Mouse (Mus musculus): ENCODE measurements around the gene Fcamr. TPM values are rescaled to one million over a fixed set of nuclear protein-coding genes. Genes with fewer than 3 reads are reported as not detected.

Fcamr gene
- polyA plus RNA-seq, 1 experiment from 2014 or later, result 0.16 TPM

- Histone ChIP-seq H3K4me2 (ENCODE audit: low read length) (no peak overlapping the region), H3K27ac (ENCODE audit: low read depth) (no peak overlapping the region), H3K4me3 (ENCODE audit: low read depth, low read length) (no peak overlapping the region), H3K4me1 (replicated peaks; ENCODE audit: control insufficient read depth, insufficient read depth, low read length) (no peaks in the 10 kb centered on the region), H3K27me3 (replicated peaks; ENCODE audit: control insufficient read depth, insufficient read depth, low read length) (no peaks in the 10 kb centered on the region), H3K9ac (ENCODE audit: low read length) (no peak overlapping the region), H3K9me3 (ENCODE audit: control insufficient read depth, low read length) (no peaks in the 10 kb centered on the region), H3K36me3 (ENCODE audit: control insufficient read depth, insufficient read depth, low read length) (no peaks in the 10 kb centered on the region)
- 80% methylated on average over 9 of the region's 9 CpGs for WGBS
- no peak for ATAC-seq (replicated peaks; ENCODE audit: low FRiP score, low TSS enrichment, low read depth)
- no peak for DNase-seq (ENCODE audit: low spot score)
Measured at GRCm38 (mm10) chr1:130854819-130855218, 54.1 kb downstream of the Fcamr start.

DNA sequence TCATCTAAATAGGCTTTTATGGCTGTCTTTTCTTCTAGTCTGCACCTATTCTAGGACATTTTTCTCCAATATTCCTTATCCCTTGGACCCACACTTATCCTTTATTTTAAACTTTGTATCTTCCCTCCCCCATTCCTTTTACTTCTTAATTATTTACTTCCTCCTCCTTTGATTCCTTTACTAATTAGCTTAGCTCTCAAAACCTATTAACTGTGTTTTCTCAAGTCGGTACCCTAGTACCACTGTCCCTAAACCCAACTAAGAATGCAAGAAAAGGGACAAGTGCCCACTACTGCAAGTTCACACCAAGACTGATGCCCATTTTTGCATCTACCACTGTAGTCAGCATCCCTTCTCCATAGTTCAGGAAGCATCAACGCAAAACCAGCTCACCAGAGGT, 55.0 kb downstream of the Fcamr start:
- no peak for ATAC-seq (replicated peaks; ENCODE audit: low FRiP score, low TSS enrichment, low read depth)
- H3K27ac ChIP-seq (ENCODE audit: low read depth), result no peak overlapping the region
- H3K27me3 ChIP-seq (replicated peaks; ENCODE audit: control insufficient read depth, insufficient read depth, low read length), result no peaks in the 10 kb centered on the region
- H3K4me1 ChIP-seq (replicated peaks; ENCODE audit: control insufficient read depth, insufficient read depth, low read length), result no peaks in the 10 kb centered on the region
- DNase-seq (ENCODE audit: low spot score), result no peak
- H3K4me3 ChIP-seq (ENCODE audit: low read depth, low read length), result no peak overlapping the region
- H3K4me2 ChIP-seq (ENCODE audit: low read length), result no peak overlapping the region
- H3K9ac ChIP-seq (ENCODE audit: low read length), result no peak overlapping the region
- no peaks in the 10 kb centered on the region for H3K36me3 ChIP-seq (ENCODE audit: control insufficient read depth, insufficient read depth, low read length)
- 79% methylated on average over 2 of the region's 2 CpGs for WGBS
- H3K9me3 ChIP-seq (ENCODE audit: control insufficient read depth, low read length), result no peaks in the 10 kb centered on the region

DNA sequence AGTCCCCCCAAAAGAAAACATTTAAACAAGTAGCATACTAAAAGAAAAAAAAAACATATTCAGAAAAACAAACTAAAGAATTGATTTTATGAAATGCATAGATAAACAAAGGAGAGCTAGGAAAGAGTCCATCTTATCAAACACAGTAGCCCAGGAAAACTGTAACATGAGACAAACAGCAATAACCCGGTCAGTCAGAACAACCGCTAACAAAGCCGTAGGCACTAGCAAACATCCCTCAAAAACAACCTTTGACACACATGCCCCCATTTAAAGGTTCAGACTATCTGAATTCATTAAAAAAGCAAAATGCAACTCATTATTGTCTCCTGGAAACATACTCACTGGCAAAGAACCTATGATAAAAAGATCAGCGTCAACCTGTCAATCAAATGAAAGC, 56.8 kb downstream of the Fcamr start:
- WGBS, result 80% methylated on average over 4 of the region's 4 CpGs
- Histone ChIP-seq H3K4me2 (ENCODE audit: low read length) (no peak overlapping the region), H3K36me3 (ENCODE audit: control insufficient read depth, insufficient read depth, low read length) (no peaks in the 10 kb centered on the region), H3K9me3 (ENCODE audit: control insufficient read depth, low read length) (no peaks in the 10 kb centered on the region), H3K4me1 (replicated peaks; ENCODE audit: control insufficient read depth, insufficient read depth, low read length) (no peaks in the 10 kb centered on the region), H3K27ac (ENCODE audit: low read depth) (no peak overlapping the region), H3K27me3 (replicated peaks; ENCODE audit: control insufficient read depth, insufficient read depth, low read length) (no peaks in the 10 kb centered on the region), H3K9ac (ENCODE audit: low read length) (no peak overlapping the region), H3K4me3 (ENCODE audit: low read depth, low read length) (no peak overlapping the region)
- DNase-seq (ENCODE audit: low spot score) (no peak), ATAC-seq (replicated peaks; ENCODE audit: low FRiP score, low TSS enrichment, low read depth) (no peak)

DNA sequence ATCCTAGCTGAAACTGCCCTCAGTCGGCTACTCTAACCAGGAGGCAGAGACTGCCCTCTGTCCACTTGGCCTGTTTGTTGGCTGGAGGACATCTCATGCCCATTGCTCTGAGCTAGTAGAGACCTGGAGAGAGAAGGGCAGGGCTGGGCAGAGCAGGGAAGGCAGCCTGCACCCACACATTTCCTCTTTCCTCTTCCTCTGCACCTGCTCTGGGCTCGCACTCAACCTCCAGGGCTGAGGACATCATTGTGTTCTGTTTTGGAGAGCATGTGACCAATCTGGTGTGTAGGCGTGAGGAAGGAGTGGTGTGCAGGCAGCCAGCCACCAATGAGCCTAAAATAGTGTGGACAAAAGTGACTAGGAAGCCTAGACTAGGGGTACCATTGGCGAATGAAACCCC, 63.5 kb downstream of the Fcamr start:
- 85% methylated on average over 4 of the region's 4 CpGs for WGBS
- no peaks in the 10 kb centered on the region for H3K27me3 ChIP-seq (replicated peaks; ENCODE audit: control insufficient read depth, insufficient read depth, low read length)
- ATAC-seq (replicated peaks; ENCODE audit: low FRiP score, low TSS enrichment, low read depth) (no peak), DNase-seq (ENCODE audit: low spot score) (no peak)
- H3K4me2 ChIP-seq (ENCODE audit: low read length), result no peak overlapping the region
- H3K9ac ChIP-seq (ENCODE audit: low read length), result no peak overlapping the region
- H3K4me3 ChIP-seq (ENCODE audit: low read depth, low read length), result no peak overlapping the region
- H3K36me3 ChIP-seq (ENCODE audit: control insufficient read depth, insufficient read depth, low read length), result no peaks in the 10 kb centered on the region
- no peaks in the 10 kb centered on the region for H3K4me1 ChIP-seq (replicated peaks; ENCODE audit: control insufficient read depth, insufficient read depth, low read length)
- no peak overlapping the region for H3K27ac ChIP-seq (ENCODE audit: low read depth)
- H3K9me3 ChIP-seq (ENCODE audit: control insufficient read depth, low read length), result no peaks in the 10 kb centered on the region

Other genes starting within 250 kb of the Fcamr start
- 0.09 and 0.12 TPM in 2 replicates for gene Zp3r, start 171.3 kb upstream of the Fcamr start, polyA plus RNA-seq (2014; fragmentation: Nextera tagmentation; extraction: Ambion mirVana)
- 2.2 and 3.5 TPM in 2 replicates for gene C4bp, start 139.3 kb upstream of the Fcamr start, polyA plus RNA-seq (2014; fragmentation: Nextera tagmentation; extraction: Ambion mirVana)
- gene Gm29427, start 85.1 kb upstream of the Fcamr start, polyA plus RNA-seq (2014; fragmentation: Nextera tagmentation; extraction: Ambion mirVana), result 0.23 TPM in 1 of 2 replicates, not detected in the other
- gene Yod1, start 83.6 kb upstream of the Fcamr start, polyA plus RNA-seq (2014; fragmentation: Nextera tagmentation; extraction: Ambion mirVana), result 7.5 and 8.1 TPM in 2 replicates
- 9.4 and 9.8 TPM in 2 replicates for gene Pfkfb2, start 71.6 kb upstream of the Fcamr start, polyA plus RNA-seq (2014; fragmentation: Nextera tagmentation; extraction: Ambion mirVana)
- gene AA986860, start 68.9 kb upstream of the Fcamr start, polyA plus RNA-seq (2014; fragmentation: Nextera tagmentation; extraction: Ambion mirVana), result 55.7 and 61.4 TPM in 2 replicates
- gene Pigr, start 25.8 kb downstream of the Fcamr start, polyA plus RNA-seq (2014; fragmentation: Nextera tagmentation; extraction: Ambion mirVana), result 0.71 and 0.76 TPM in 2 replicates
- 4.6 and 5.2 TPM in 2 replicates for gene Fcmr, start 64.8 kb downstream of the Fcamr start, polyA plus RNA-seq (2014; fragmentation: Nextera tagmentation; extraction: Ambion mirVana)
- gene Il24, start 86.6 kb downstream of the Fcamr start, polyA plus RNA-seq (2014; fragmentation: Nextera tagmentation; extraction: Ambion mirVana), result not detected in 2 replicates
- gene Il20, start 110.5 kb downstream of the Fcamr start, polyA plus RNA-seq (2014; fragmentation: Nextera tagmentation; extraction: Ambion mirVana), result not detected in 2 replicates
- not detected in 2 replicates for gene Il19, start 139.2 kb downstream of the Fcamr start, polyA plus RNA-seq (2014; fragmentation: Nextera tagmentation; extraction: Ambion mirVana)
- not detected in 2 replicates for gene Il10, start 218.9 kb downstream of the Fcamr start, polyA plus RNA-seq (2014; fragmentation: Nextera tagmentation; extraction: Ambion mirVana)

Data from intestine, embryonic 14.5 days (tissue).